ENCODE assay signal across 8 mouse cellular contexts in the genomic region with DNA sequence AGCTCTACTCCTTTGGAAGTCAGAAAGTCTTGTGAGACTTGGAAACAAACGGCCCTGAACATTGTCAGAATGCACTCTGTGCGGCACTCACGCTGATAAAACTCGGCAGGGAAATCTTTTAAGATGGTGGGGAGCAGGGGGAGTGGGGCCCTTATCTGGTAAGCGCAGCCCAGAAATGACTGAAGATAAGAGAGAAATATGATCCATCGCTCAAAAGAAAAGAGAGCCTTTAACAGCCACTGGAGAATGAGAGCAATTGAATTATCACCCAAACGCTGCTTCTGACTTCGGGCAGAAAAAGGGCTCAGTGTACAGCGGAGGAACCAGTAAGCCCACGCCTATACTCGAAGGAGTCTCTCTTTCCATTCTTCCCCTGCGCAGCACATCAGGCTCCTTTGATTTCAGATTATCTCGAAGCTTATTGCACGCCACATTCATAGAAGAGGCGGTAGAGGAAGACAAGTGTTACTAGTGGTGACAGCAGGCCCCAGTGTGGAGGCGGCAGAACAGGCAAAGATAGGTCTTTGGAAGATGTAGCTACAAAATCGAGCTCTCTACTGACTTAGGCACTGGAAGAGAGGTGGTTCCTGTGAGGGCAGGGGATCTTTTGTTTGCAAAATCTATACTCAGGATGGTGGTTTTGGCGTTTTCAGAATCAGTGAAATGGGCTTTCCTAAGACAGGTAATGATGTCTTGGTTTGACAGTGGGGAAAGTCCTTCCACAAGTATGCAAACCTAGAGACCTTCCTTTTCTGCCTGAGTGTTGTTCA.
DNase-seq lines count a peak whose midpoint lies in the region; ATAC-seq and TF ChIP-seq lines count a peak whose summit lies in the region.

No protein-coding gene starts in this region.

- peak overlapping the region; percentile 47 for H3K9ac ChIP-seq in heart, embryonic 11.5 days (ENCODE audit: low read depth, low read length)
- no peak overlapping the region for H3K9ac ChIP-seq in stomach, postnatal 0 days (ENCODE audit: low read length)

- H3K36me3 ChIP-seq in heart, embryonic 11.5 days (ENCODE audit: control insufficient read depth, insufficient read depth, low read length): no peaks in the 10 kb centered on the region
- H3K36me3 ChIP-seq in stomach, postnatal 0 days (ENCODE audit: control insufficient read depth, insufficient read depth, low read length): no peaks in the 10 kb centered on the region

- peak overlapping the region; percentile 63; the same call in 1 of the 2 replicates for H3K27ac ChIP-seq in heart, embryonic 11.5 days (ENCODE audit: low read depth, low read length)
- H3K27ac ChIP-seq in stomach, postnatal 0 days (replicated peaks): no peak overlapping the region

- intact Hi-C loops in heart, postnatal 10 days (cut with DNase I): no loop called here
- intact Hi-C loops in left cerebral cortex, postnatal 36 days (cut with DNase I): loop anchor here (1.0 to 5.0 kb wide), 2 partner anchors 174 to 228 kb away; partner anchors contain the start of gene Tab2
- intact Hi-C loops in gastrocnemius, postnatal 36 days (cut with DNase I): no loop called here

- H3K4me2 ChIP-seq in heart, embryonic 11.5 days: peak overlapping the region; percentile 57
- peak overlapping the region; percentile 15; the same call in 1 of the 2 replicates for H3K4me2 ChIP-seq in stomach, postnatal 0 days (replicated peaks; ENCODE audit: low read depth)

- no peak for TF ChIP-seq CTCF in stomach, postnatal 0 days (IDR thresholded peaks at IDR 0.05; ENCODE audit: low read depth)

- H3K4me3 ChIP-seq in heart, embryonic 11.5 days (ENCODE audit: low read depth, low read length): peak overlapping the region; percentile 2; the same call in 1 of the 2 replicates
- H3K4me3 ChIP-seq in stomach, postnatal 0 days (ENCODE audit: low read depth, low read length): no peak overlapping the region

- DNase-seq in heart, postnatal 10 days: no peak
- DNase-seq in A20 (ENCODE audit: low read depth, low spot score): peak; percentile 10
- DNase-seq in frontal cortex, postnatal 10 days (ENCODE audit: low spot score in 2 of 2): peak; percentile 41 to 52
- DNase-seq in left cerebral cortex, postnatal 36 days (ENCODE audit: low spot score in 2 of 2): peak; percentile 58 to 59
- no peak for DNase-seq in stomach, postnatal 0 days (ENCODE audit: low spot score)
- DNase-seq in gastrocnemius, postnatal 36 days: no peak
- no peak for DNase-seq in adipocyte (ENCODE audit: low spot score)

- WGBS in heart, embryonic 11.5 days (ENCODE audit: insufficient replicate concordance): 13% methylated on average over 18 of the region's 18 CpGs
- WGBS in stomach, postnatal 0 days: 43% methylated on average over 18 of the region's 18 CpGs

- no peak for TF ChIP-seq EP300 in stomach, postnatal 0 days (optimal IDR thresholded peaks at IDR 0.05)

- no peaks in the 10 kb centered on the region for H3K9me3 ChIP-seq in heart, embryonic 11.5 days (replicated peaks; ENCODE audit: control insufficient read depth, low read length)
- H3K9me3 ChIP-seq in stomach, postnatal 0 days (ENCODE audit: control insufficient read depth, low read length): no peaks in the 10 kb centered on the region

- ATAC-seq in heart, embryonic 11.5 days (replicated peaks; ENCODE audit: insufficient number of reproducible peaks, low FRiP score, low TSS enrichment): peak; percentile 62; the same call in 1 of the 2 replicates
- no peak for ATAC-seq in stomach, postnatal 0 days (ENCODE audit: low FRiP score, low TSS enrichment)

- H3K27me3 ChIP-seq in heart, embryonic 11.5 days (ENCODE audit: control insufficient read depth, insufficient read depth, low read length): no peaks in the 10 kb centered on the region
- no peaks in the 10 kb centered on the region for H3K27me3 ChIP-seq in stomach, postnatal 0 days (ENCODE audit: control insufficient read depth, insufficient read depth, low read length)

- H3K4me1 ChIP-seq in heart, embryonic 11.5 days (ENCODE audit: control insufficient read depth, insufficient read depth, low read length): peaks cover 24% of the 10 kb centered on the region
- no peaks in the 10 kb centered on the region for H3K4me1 ChIP-seq in stomach, postnatal 0 days (replicated peaks; ENCODE audit: control insufficient read depth, insufficient read depth)

Comparison
In these comparisons a context has a peak if more than half of its experiments do, and no peak if none do; other contexts are left out.
1. DNase-seq: peak in A20 (single experiment), frontal cortex, postnatal 10 days (2 of 2) and left cerebral cortex, postnatal 36 days (2 of 2); none in heart, postnatal 10 days (0 of 2), stomach, postnatal 0 days (single experiment), gastrocnemius, postnatal 36 days (0 of 2) and adipocyte (single experiment).